Mouse (Mus musculus): ENCODE measurements around the gene Sympk. TPM values are rescaled to one million over a fixed set of nuclear protein-coding genes. Genes with fewer than 3 reads are reported as not detected.

The Sympk gene
- polyA plus RNA-seq (2012; rRNA removed), result 69.3 and 76.1 TPM in 2 replicates

DNA sequence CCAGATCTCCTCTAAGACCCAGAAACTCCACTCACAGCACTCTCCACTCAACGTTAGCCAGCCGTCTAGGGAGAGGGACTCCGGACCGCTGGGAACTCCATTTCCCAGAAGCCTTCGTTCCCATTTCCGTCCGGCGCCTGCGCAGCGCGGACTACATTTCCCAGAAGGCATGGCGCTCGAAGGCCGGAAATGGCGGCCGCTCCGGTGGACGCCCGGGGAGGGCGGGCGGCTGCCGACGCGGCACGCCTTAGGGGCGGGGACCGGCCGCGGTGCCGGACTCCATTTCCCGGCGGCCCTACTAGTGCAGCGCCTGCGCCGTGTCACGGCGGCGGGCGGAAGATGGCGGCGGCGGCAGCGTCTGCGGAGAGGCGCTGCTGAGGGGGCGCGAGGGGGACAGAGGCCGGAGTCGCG, at the start of gene Sympk:
TSS of gene Sympk (plus strand) at position 282 of the 411 bp plus-strand sequence.
- Histone ChIP-seq H3K4me1 (ENCODE audit: control insufficient read depth, insufficient read depth, low read length) (peaks cover 7% of the 10 kb centered on the region), H3K4me3 (replicated peaks; ENCODE audit: extremely low read depth, low read depth, low read length) (peak within 1 kb of the TSS; percentile 86)
- TF ChIP-seq CTCF (IDR thresholded peaks at IDR 0.05; ENCODE audit: insufficient read depth, low read length) (no peak), POLR2A (IDR thresholded peaks at IDR 0.05; ENCODE audit: borderline replicate concordance, extremely low read depth, low read depth, low read length) (no peak)
- WGBS, result 1% methylated on average over 48 of the region's 50 CpGs
- DNase-seq, result peak; percentile 90

GRCm38 (mm10) chr7:18978381-18978780, 45.8 kb upstream of the Sympk start:
- no peak for DNase-seq
- Histone ChIP-seq H3K4me3 (replicated peaks; ENCODE audit: extremely low read depth, low read depth, low read length) (no peak overlapping the region), H3K4me1 (ENCODE audit: control insufficient read depth, insufficient read depth, low read length) (no peaks in the 10 kb centered on the region)
- 72% methylated on average over 9 of the region's 9 CpGs for WGBS
- TF ChIP-seq POLR2A (IDR thresholded peaks at IDR 0.05; ENCODE audit: borderline replicate concordance, extremely low read depth, low read depth, low read length) (no peak), CTCF (IDR thresholded peaks at IDR 0.05; ENCODE audit: insufficient read depth, low read length) (no peak)

DNA sequence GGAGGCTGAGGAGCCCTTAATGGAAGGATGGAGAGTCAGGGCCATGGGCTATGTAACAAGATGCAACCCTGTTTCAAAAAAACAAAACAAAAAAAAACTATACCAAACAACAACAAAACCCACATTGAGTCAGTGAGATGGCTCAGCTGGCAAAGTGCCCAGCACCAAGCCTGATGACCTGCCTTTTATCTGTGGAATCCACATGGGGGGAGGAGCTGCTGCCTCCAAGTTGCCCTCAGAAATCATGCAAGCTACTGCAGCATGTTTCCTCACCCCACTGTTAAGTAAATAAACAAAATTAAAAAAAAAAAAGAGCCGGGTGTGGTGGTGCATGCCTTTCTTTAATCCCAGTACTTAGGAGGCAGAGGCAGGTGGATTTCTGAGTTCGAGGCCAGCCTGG, 37.7 kb upstream of the Sympk start:
- no peak for DNase-seq
- H3K4me3 ChIP-seq (replicated peaks; ENCODE audit: extremely low read depth, low read depth, low read length), result no peak overlapping the region
- no peaks in the 10 kb centered on the region for H3K4me1 ChIP-seq (ENCODE audit: control insufficient read depth, insufficient read depth, low read length)
- 51% methylated on average over 2 of the region's 2 CpGs for WGBS
- no peak for TF ChIP-seq POLR2A (IDR thresholded peaks at IDR 0.05; ENCODE audit: borderline replicate concordance, extremely low read depth, low read depth, low read length)
- TF ChIP-seq CTCF (IDR thresholded peaks at IDR 0.05; ENCODE audit: insufficient read depth, low read length), result no peak

- 31% methylated on average over 2 of the region's 2 CpGs for WGBS
- DNase-seq, result no peak
- Histone ChIP-seq H3K4me3 (replicated peaks; ENCODE audit: extremely low read depth, low read depth, low read length) (no peak within 1 kb of the TSS), H3K4me1 (ENCODE audit: control insufficient read depth, insufficient read depth, low read length) (no peaks in the 10 kb centered on the region)
- TF ChIP-seq CTCF (IDR thresholded peaks at IDR 0.05; ENCODE audit: insufficient read depth, low read length) (no peak), POLR2A (IDR thresholded peaks at IDR 0.05; ENCODE audit: borderline replicate concordance, extremely low read depth, low read depth, low read length) (no peak)
Measured at GRCm38 (mm10) chr7:18987100-18987499, 37.1 kb upstream of the Sympk start, which contains the start of gene Nanos2. Gene Nanos2 (plus strand): TSS chr7:18987400.

- Histone ChIP-seq H3K4me1 (ENCODE audit: control insufficient read depth, insufficient read depth, low read length) (no peaks in the 10 kb centered on the region), H3K4me3 (replicated peaks; ENCODE audit: extremely low read depth, low read depth, low read length) (no peak overlapping the region)
- no peak for TF ChIP-seq POLR2A (IDR thresholded peaks at IDR 0.05; ENCODE audit: borderline replicate concordance, extremely low read depth, low read depth, low read length)
- TF ChIP-seq CTCF (IDR thresholded peaks at IDR 0.05; ENCODE audit: insufficient read depth, low read length), result no peak
- no peak for DNase-seq
- 72% methylated on average over 13 of the region's 13 CpGs for WGBS
Measured at GRCm38 (mm10) chr7:18987747-18988146, 36.4 kb upstream of the Sympk start.

GRCm38 (mm10) chr7:18988780-18989179, 35.4 kb upstream of the Sympk start:
- no peak for DNase-seq
- no peak overlapping the region for H3K4me3 ChIP-seq (replicated peaks; ENCODE audit: extremely low read depth, low read depth, low read length)
- 54% methylated on average over 6 of the region's 6 CpGs for WGBS
- H3K4me1 ChIP-seq (ENCODE audit: control insufficient read depth, insufficient read depth, low read length), result no peaks in the 10 kb centered on the region
- TF ChIP-seq POLR2A (IDR thresholded peaks at IDR 0.05; ENCODE audit: borderline replicate concordance, extremely low read depth, low read depth, low read length) (no peak), CTCF (IDR thresholded peaks at IDR 0.05; ENCODE audit: insufficient read depth, low read length) (no peak)

DNA sequence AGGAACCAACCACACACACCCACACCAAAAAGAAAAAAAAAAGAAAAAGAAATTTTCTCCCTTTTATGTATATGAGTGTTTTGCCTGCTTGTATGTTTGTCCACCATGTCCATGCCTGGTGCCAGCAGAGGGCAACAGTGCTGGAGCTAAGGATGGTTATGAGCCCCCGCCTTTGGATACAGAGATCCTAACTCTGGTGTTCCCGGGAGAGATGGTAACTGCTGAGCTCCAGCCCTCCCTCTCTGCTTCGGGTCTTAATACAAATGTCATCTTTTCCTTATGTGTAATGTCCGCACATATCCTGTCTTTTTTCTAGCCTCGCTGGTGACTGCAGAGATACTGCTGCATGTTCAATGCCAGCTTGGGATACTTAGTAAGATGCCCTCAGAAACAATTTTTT, 34.2 kb upstream of the Sympk start:
- TF ChIP-seq CTCF (IDR thresholded peaks at IDR 0.05; ENCODE audit: insufficient read depth, low read length) (no peak), POLR2A (IDR thresholded peaks at IDR 0.05; ENCODE audit: borderline replicate concordance, extremely low read depth, low read depth, low read length) (no peak)
- DNase-seq, result no peak
- 7% methylated on average over 5 of the region's 5 CpGs for WGBS
- no peak overlapping the region for H3K4me3 ChIP-seq (replicated peaks; ENCODE audit: extremely low read depth, low read depth, low read length)
- no peaks in the 10 kb centered on the region for H3K4me1 ChIP-seq (ENCODE audit: control insufficient read depth, insufficient read depth, low read length)

DNA sequence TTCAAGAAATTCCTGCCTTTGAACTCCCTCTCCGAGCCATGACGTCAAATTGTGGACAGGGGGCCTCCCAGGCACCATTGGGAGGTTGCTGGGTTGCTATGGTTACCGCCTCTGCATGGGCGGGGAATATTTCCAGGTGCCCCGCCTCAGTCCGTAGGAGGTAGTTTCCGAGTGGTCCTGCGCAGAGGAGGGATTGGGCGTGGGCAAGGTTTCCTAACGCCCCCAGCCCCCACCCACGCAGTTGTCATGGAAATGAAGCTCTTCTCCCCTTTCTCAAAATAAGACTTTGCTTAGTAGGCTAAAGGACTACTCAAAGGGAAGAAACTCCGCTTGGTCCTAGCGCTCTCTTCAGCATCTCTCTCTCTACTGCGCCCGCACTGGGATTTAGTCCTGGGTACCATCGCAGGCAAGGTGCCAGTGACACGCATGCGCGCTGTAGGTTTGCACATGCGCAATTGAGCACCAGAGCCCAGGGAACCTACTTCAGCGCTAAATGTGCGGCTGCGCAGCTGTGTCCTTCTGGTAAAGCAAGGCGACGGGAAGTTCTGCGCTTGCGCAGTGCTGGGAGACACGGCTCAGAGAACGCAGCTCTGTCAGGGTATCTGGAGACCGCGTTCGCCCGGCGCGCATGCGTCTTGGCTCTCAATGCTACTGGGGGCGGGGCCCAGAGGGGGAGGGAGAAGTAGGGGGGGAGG, 33.4 kb upstream of the Sympk start, which contains the start of gene Mypop:
TSS of gene Mypop (plus strand) at position 645 of the 695 bp plus-strand sequence.
- no peak for TF ChIP-seq CTCF (IDR thresholded peaks at IDR 0.05; ENCODE audit: insufficient read depth, low read length)
- TF ChIP-seq POLR2A (IDR thresholded peaks at IDR 0.05; ENCODE audit: borderline replicate concordance, extremely low read depth, low read depth, low read length), result peak; percentile 80; the same call in 1 of the 2 replicates
- DNase-seq, result peak; percentile 97
- Histone ChIP-seq H3K4me1 (ENCODE audit: control insufficient read depth, insufficient read depth, low read length) (no peaks in the 10 kb centered on the region), H3K4me3 (replicated peaks; ENCODE audit: extremely low read depth, low read depth, low read length) (peak within 1 kb of the TSS; percentile 32)
- under 1% methylated on average over 37 of the region's 37 CpGs for WGBS

DNA sequence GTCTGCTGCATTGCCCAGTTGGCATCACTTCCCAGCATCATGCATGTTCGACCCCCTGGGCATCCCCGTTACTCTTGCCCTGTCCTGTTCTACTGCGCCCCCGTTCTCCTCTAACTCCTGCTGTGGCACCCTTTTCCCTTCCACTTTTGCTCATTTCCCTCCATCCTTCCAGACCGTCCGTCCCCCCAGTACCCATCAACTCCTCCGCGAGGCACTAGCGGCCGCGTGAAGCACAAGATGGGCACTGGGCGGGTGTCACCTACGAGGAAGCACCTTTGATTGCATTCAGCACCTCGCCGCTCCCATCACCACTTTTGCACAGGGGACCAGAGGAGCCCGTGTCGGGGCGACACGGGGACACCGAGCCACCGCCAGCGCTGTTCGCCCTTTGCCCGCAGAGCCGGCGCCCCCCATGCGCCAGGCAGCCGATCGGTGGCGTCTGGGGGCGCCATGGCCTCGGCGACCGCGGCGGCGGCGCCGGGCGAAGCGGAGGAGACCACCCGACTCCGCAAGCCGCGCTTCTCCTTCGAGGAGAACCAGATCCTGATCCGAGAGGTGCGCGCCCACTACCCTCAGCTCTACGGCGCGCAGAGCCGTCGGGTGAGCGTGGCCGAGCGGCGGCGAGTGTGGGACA, 32.4 kb upstream of the Sympk start:
- 2% methylated on average over 59 of the region's 59 CpGs for WGBS
- Histone ChIP-seq H3K4me1 (ENCODE audit: control insufficient read depth, insufficient read depth, low read length) (no peaks in the 10 kb centered on the region), H3K4me3 (replicated peaks; ENCODE audit: extremely low read depth, low read depth, low read length) (peak overlapping the region; percentile 32)
- peak; percentile 33 for DNase-seq
- TF ChIP-seq CTCF (IDR thresholded peaks at IDR 0.05; ENCODE audit: insufficient read depth, low read length) (no peak), POLR2A (IDR thresholded peaks at IDR 0.05; ENCODE audit: borderline replicate concordance, extremely low read depth, low read depth, low read length) (no peak)

GRCm38 (mm10) chr7:18992294-18992675, 31.9 kb upstream of the Sympk start:
- DNase-seq, result peak; percentile 35
- TF ChIP-seq POLR2A (IDR thresholded peaks at IDR 0.05; ENCODE audit: borderline replicate concordance, extremely low read depth, low read depth, low read length), result no peak
- TF ChIP-seq CTCF (IDR thresholded peaks at IDR 0.05; ENCODE audit: insufficient read depth, low read length), result no peak
- Histone ChIP-seq H3K4me3 (replicated peaks; ENCODE audit: extremely low read depth, low read depth, low read length) (peak overlapping the region; percentile 32), H3K4me1 (ENCODE audit: control insufficient read depth, insufficient read depth, low read length) (no peaks in the 10 kb centered on the region)
- 3% methylated on average over 31 of the region's 31 CpGs for WGBS

Data from lung, adult 2 months (tissue).